Mouse (Mus musculus): ENCODE results near the gene A930033H14Rik. TPM values are rescaled to one million over a fixed set of nuclear protein-coding genes. Genes with fewer than 3 reads are reported as not detected.

A930033H14Rik gene
- polyA plus RNA-seq (2016; fragmentation: Nextera tagmentation; extraction: Ambion mirVana), result 0.81 and 0.96 TPM in 2 replicates

DNA sequence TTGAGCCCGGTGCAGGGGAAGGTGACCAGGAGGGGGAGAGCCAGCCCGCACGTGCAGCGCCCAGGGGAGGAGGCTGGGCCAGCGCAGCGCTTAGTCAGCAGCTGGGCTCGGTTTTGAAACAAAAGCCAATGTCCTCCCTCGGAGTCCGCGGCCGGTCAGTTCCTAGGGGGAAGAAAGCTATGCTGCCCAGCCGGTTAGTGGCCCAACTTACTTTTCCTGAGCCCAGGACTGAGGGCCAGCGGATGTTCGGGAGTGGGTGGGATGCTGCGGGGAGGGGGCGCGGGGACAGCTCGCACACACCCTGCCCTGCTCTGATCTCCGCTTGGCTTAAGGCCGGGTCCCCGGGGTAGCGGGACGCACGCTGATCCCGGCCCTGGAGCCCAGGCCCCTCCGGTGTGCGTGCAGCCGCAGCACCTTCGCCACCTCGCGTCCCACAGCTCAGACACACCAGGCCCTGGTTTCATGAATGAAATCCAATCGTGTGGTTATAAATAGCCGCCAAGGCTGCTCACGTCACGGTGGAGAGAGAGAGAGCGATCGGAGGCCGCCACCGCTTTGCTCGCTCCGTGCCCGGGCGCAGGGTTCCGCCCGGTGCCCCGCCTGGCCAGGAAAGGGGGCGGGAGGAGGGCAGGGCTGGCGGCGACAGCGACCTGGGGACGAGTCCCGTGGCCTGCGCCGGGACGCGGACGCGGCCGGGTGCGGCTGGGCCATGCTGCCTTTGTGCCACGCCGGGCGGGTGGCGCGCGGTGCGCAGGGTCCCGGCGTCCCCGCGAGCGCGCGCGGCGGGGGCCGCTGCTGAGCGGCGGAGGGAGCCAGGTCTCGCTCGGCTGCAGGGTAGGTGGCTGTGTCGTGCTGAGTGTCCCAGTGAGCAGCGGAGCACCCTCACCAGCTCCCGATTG is at the start of gene A930033H14Rik:
TSS of gene A930033H14Rik (minus strand) at position 557 of the 899 bp plus-strand sequence.
- Histone ChIP-seq H3K4me1 (replicated peaks) (peaks cover 28% of the 10 kb centered on the region), H3K27me3 (ENCODE audit: insufficient read depth, poor library complexity, severe bottlenecking) (no peaks in the 10 kb centered on the region), H3K9me3 (no peaks in the 10 kb centered on the region; the same call in 1 of the 2 replicates), H3K36me3 (peaks cover 24% of the 10 kb centered on the region), H3K4me3 (peak within 1 kb of the TSS; percentile 88), H3K27ac (peak within 1 kb of the TSS; percentile 99)
- under 1% methylated on average over 83 of the region's 84 CpGs for WGBS
- peak; percentile 84 for DNase-seq (ENCODE audit: low spot score)

DNA sequence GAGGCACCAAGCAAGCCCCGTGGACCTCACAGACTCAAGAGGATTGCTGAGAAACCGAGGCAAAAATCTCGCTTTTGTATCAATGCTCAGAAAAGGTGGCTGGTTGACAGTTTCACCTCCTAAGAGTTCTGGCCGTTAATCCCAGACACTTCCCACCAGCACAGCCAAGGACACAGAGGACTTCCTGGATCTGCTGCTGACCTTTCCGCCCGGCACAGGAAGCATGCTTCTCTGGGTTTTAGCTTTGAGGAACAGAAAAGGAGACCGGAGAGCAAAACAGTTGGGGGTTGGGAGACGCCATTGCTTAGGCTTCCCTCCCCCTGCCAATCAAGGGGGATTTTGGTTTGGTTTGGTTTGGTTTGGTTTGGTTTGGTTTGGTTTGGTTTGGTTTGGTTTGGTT is 47.0 kb upstream of the A930033H14Rik start:
- H3K27ac ChIP-seq, result no peak overlapping the region
- no peaks in the 10 kb centered on the region for H3K9me3 ChIP-seq
- 0 out of 2 replicates have a peak, but pooled peaks cover 11% of the 10 kb centered on the region for H3K36me3 ChIP-seq
- WGBS, result 91% methylated on average over 8 of the region's 8 CpGs
- H3K4me1 ChIP-seq (replicated peaks), result peaks cover 14% of the 10 kb centered on the region; the same call in 1 of the 2 replicates
- no peaks in the 10 kb centered on the region for H3K27me3 ChIP-seq (ENCODE audit: insufficient read depth, poor library complexity, severe bottlenecking)
- H3K4me3 ChIP-seq, result no peak overlapping the region
- DNase-seq (ENCODE audit: low spot score), result no peak

DNA sequence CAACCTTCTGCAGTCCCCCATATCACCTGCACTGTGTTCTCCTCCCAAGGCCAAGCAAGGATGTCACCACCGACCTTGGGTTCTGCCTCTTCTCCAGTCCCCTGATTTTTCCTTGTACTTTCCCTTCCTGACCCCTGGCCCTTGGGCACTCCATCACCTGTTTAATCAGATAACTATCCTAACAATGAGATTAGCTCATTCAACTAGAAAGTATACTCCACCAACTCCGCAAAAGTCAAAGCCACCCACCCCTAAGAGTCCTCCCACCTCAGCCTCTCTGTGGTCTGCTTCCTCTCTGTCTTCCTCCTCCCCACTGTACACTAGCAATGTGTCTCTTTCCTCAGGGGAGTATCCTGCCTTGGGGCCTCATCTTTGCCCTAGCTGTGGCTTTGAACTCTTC is 46.3 kb upstream of the A930033H14Rik start:
- Histone ChIP-seq H3K9me3 (no peaks in the 10 kb centered on the region), H3K27ac (no peak overlapping the region), H3K27me3 (ENCODE audit: insufficient read depth, poor library complexity, severe bottlenecking) (no peaks in the 10 kb centered on the region), H3K36me3 (0 out of 2 replicates have a peak, but pooled peaks cover 11% of the 10 kb centered on the region), H3K4me1 (replicated peaks) (peaks cover 20% of the 10 kb centered on the region), H3K4me3 (no peak overlapping the region)
- no peak for DNase-seq (ENCODE audit: low spot score)
- WGBS, result 73% methylated on average over 2 of the region's 2 CpGs

DNA sequence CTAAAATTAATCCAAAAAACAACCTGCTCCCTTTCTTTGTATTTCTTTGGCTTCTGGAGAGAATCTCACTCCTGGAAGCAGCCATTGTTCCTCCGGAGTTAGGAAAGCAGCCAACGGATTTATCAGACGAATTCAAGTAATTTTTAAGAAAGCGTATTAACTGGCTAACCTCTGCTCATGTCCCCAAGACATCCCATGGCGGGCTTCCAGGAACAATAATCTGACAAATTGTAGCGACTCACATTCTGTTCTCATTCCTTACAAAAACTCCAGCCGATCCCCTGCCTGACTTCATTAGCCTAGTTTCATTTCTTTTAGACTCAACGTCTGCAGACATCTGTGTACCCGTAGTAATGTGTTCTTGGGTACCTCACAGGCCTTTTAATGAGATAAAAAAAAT is 45.7 kb upstream of the A930033H14Rik start:
- Histone ChIP-seq H3K4me3 (no peak overlapping the region), H3K27ac (no peak overlapping the region), H3K9me3 (no peaks in the 10 kb centered on the region), H3K36me3 (0 out of 2 replicates have a peak, but pooled peaks cover 11% of the 10 kb centered on the region), H3K27me3 (ENCODE audit: insufficient read depth, poor library complexity, severe bottlenecking) (no peaks in the 10 kb centered on the region), H3K4me1 (replicated peaks) (peaks cover 20% of the 10 kb centered on the region)
- WGBS, result 88% methylated on average over 9 of the region's 9 CpGs
- no peak for DNase-seq (ENCODE audit: low spot score)

DNA sequence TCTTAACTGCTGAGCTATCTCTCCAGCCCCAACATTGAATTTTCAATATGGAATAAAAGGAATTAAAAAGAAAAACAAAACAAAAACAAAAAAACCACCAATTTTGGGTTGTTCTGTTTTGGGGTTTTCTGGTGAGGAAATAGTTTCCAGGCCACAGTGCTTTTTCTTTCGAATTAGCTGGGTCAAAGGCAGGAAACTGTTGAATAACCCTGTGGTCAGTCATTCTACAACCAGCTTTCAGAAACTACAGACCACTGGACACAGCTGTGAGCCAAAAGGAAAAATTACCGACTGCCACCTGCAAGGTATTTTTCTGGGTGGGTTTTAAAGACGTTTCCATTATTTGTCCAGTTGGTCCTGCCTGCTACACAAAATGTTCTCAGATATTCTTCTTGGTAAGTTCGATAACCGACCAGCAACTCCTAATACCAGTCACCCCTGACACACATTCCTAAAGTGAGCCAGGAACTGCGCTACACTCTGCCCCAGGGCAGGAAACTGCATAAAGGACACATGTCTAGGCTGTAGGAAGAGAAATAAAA is 44.8 kb upstream of the A930033H14Rik start:
- H3K9me3 ChIP-seq, result no peaks in the 10 kb centered on the region
- H3K36me3 ChIP-seq, result 0 out of 2 replicates have a peak, but pooled peaks cover 11% of the 10 kb centered on the region
- H3K27ac ChIP-seq, result no peak overlapping the region
- no peak overlapping the region for H3K4me3 ChIP-seq
- 85% methylated on average over 6 of the region's 6 CpGs for WGBS
- DNase-seq (ENCODE audit: low spot score), result no peak
- H3K27me3 ChIP-seq (ENCODE audit: insufficient read depth, poor library complexity, severe bottlenecking), result no peaks in the 10 kb centered on the region
- peaks cover 23% of the 10 kb centered on the region for H3K4me1 ChIP-seq (replicated peaks)

DNA sequence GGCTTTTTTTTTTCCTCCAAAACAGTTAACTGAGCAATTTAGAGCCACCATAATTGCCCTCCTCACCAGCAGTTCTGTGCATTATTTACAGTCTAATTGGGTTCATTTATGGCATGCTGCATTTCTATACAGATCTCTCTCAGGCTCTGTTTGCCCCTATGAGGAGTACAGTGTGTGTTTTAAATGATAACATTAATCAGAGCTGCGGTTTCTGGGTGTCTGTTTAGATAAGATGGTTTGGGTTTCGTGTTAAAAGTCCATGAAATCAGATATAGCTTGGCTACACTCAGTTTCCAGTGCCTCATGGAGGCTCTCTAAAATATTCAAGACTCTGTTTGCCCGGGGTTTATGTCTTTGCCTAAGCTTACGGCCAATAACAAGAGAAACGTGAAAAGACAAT is 42.7 kb upstream of the A930033H14Rik start:
- Histone ChIP-seq H3K27ac (no peak overlapping the region), H3K4me3 (no peak overlapping the region), H3K27me3 (ENCODE audit: insufficient read depth, poor library complexity, severe bottlenecking) (no peaks in the 10 kb centered on the region), H3K4me1 (replicated peaks) (peaks cover 23% of the 10 kb centered on the region), H3K36me3 (peaks cover 18% of the 10 kb centered on the region), H3K9me3 (no peaks in the 10 kb centered on the region)
- no peak for DNase-seq (ENCODE audit: low spot score)
- 78% methylated on average over 5 of the region's 5 CpGs for WGBS

DNA sequence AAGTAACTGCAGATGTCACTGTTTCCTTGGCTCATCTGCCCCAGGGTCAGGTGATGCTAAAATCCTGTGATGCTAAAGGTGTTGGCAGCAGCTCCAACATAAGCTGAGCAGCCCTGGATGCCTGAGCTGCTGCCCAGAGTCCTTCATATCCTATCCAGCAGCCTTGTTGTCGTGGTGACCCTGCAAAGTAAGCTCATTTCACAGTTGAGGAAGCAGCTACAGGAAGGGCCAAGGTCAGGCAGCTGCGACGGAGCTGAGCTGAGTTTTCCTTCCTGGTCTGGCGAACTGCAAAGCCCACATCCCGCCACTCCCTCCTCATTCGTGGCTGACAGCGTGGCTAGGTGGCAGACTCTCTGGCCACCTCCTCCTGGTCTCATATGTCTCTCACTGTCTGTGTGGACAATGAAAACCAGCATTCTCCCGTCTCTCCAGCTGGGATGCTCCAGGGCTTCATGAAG is 41.5 kb upstream of the A930033H14Rik start:
- Histone ChIP-seq H3K4me1 (replicated peaks) (peaks cover 23% of the 10 kb centered on the region), H3K27ac (peak overlapping the region; percentile 67), H3K9me3 (no peaks in the 10 kb centered on the region), H3K27me3 (ENCODE audit: insufficient read depth, poor library complexity, severe bottlenecking) (no peaks in the 10 kb centered on the region), H3K4me3 (no peak overlapping the region), H3K36me3 (peaks cover 21% of the 10 kb centered on the region)
- peak; percentile 57 for DNase-seq (ENCODE audit: low spot score)
- WGBS, result 13% methylated on average over 8 of the region's 8 CpGs

DNA sequence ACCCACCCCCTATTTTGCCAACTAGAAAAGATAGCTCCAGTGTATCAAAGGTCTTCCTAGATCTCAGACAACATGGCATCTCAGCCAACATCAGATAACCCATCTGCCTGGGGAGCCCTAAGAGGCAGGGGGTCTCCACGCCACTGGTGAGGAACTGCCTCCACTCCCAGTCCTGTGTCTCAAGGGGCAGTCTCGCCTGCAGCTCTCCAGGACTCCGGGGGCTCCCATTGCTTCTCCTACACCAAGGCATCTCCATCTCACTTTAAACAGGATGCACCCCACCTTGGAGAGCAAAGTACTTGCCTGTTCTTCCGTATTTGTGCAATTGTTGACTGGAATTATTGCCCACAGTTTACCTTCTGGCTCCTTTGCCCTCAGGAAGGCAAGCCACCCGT is 40.8 kb upstream of the A930033H14Rik start:
- WGBS, result 76% methylated on average over 5 of the region's 5 CpGs
- Histone ChIP-seq H3K4me1 (replicated peaks) (peaks cover 23% of the 10 kb centered on the region), H3K27me3 (ENCODE audit: insufficient read depth, poor library complexity, severe bottlenecking) (no peaks in the 10 kb centered on the region), H3K4me3 (no peak overlapping the region), H3K27ac (peak overlapping the region; percentile 67), H3K9me3 (no peaks in the 10 kb centered on the region), H3K36me3 (peaks cover 28% of the 10 kb centered on the region)
- no peak for DNase-seq (ENCODE audit: low spot score)

DNA sequence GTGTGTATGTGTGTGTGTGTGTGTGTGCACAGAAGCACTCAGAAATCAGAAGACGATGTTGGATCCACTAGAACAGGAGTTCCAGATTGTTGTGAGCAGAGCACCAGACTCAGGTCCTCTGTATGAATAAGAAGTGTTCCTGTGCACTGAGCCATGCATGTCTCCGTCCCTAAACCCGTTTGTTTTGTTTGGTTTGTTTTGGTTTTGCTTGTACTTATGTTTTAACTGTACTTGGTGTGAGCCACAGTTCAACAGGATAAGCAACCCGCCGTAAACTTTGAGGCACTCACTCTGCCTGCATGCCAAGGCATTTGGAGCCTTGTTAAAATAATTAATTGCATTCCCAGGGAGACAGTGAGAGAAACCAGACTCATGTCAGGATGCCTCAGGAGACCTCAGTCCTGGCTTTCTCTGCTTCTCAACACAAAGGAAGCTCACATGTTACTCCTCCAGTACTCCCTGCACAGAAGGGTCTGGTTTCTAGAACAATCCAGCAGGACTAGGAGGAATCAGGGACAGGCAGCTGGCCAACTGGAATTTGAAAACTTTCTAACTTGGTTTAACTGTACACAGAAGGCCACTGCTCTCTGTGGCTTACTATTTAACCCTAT is 40.3 kb upstream of the A930033H14Rik start:
- Histone ChIP-seq H3K4me3 (no peak overlapping the region), H3K4me1 (replicated peaks) (peaks cover 23% of the 10 kb centered on the region), H3K27ac (peak overlapping the region; percentile 67), H3K9me3 (no peaks in the 10 kb centered on the region), H3K27me3 (ENCODE audit: insufficient read depth, poor library complexity, severe bottlenecking) (no peaks in the 10 kb centered on the region), H3K36me3 (peaks cover 33% of the 10 kb centered on the region)
- WGBS, result 65% methylated on average over 5 of the region's 5 CpGs
- DNase-seq (ENCODE audit: low spot score), result no peak

DNA sequence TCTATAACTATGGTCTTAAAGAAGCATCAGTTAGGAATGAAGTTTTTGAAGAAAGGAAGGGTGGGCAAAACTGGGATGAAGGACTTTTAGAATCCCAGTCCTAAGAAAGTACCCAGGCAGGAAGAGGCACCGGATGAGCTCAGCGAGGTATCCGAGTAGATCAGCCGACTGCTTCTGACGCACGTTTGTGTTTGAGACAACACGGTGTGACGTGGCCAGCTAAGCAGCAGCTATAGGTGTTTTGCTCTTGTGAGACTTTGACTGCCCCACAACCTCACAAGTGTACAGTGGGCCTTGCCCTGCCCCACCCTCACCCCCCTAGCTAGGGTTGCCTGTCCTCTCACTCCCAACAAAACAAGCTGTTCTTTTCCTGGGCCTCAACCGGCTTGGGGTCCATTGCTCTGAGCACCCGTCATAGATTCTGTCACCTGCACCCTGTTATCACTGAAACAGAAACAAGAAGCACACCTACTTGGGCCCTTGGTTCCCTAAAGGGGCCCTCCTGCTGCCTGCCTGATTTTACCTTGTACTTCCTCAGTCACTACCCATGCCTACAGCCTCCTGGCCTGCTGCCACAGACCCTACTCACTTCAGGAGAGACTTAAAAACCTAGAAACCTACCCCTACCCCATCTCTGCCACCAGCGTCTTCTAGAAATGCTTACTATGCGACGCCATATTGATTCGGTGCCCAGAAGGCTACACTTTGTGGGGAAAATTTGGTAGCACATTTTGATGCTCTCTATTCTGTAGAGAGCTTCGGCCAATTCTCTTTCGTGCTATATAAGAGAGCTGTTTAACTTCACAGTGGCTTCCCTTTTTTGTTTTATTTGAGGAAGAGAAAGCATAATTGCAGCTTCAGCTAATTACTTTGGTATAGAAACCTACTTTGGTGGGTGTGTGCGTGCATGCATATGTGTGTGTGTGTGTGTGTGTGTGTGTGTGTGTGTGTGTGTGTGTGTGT is 39.5 kb upstream of the A930033H14Rik start:
- no peaks in the 10 kb centered on the region for H3K9me3 ChIP-seq
- peaks cover 34% of the 10 kb centered on the region for H3K36me3 ChIP-seq
- H3K4me3 ChIP-seq, result no peak overlapping the region
- H3K27ac ChIP-seq, result no peak overlapping the region
- DNase-seq (ENCODE audit: low spot score), result no peak
- 93% methylated on average over 17 of the region's 17 CpGs for WGBS
- H3K4me1 ChIP-seq (replicated peaks), result peaks cover 23% of the 10 kb centered on the region
- H3K27me3 ChIP-seq (ENCODE audit: insufficient read depth, poor library complexity, severe bottlenecking), result no peaks in the 10 kb centered on the region

DNA sequence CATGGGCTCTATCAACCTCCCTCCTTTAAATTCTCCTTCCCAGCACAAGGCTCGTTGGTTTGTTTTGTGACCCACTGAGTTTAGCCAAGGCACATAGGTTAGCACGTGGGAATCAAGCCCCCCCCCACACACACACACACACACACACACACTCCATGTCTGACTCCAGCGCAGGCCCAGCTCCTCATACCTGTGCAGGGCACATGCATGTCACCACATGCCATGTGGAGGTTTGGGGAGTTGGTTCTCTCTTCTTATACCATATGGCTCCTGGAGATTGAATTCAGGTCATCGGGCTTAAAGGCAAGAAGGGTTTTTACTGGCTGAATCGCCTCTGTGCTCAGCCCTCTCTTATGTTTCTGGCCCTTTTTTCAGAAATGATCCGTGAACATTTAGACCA is 38.4 kb upstream of the A930033H14Rik start:
- Histone ChIP-seq H3K27ac (no peak overlapping the region), H3K36me3 (peaks cover 34% of the 10 kb centered on the region), H3K4me1 (replicated peaks) (peaks cover 23% of the 10 kb centered on the region), H3K9me3 (no peaks in the 10 kb centered on the region), H3K27me3 (ENCODE audit: insufficient read depth, poor library complexity, severe bottlenecking) (no peaks in the 10 kb centered on the region), H3K4me3 (no peak overlapping the region)
- DNase-seq (ENCODE audit: low spot score), result no peak
- WGBS, result 92% methylated on average over 6 of the region's 6 CpGs
